Mouse (Mus musculus) limb, embryonic 11.5 days (tissue): Measurements from ENCODE around the gene Apof. TPM values are rescaled to one million over a fixed set of nuclear protein-coding genes. Genes with fewer than 3 reads are reported as not detected.

Experiments used
- ATAC-seq: fragments of 200-750 bp; cut with Nextera tagmentation; 2 replicates; pipeline ENCODE4 v1.8.0; 2017; ENCODE audit warnings: low read depth; ENCODE audit not compliant: insufficient number of reproducible peaks, low FRiP score, low TSS enrichment
- DNase-seq: peaks from one replicate; pipeline ENCODE4 v3.0.0-alpha.2; 2015; ENCODE audit warnings: low spot score
- H3K27ac ChIP-seq: fragments of 300-500 bp; sonication (generic); replicated peaks from 2 replicates; pipeline ENCODE4 v1.5.1; 2014; ENCODE audit warnings: low read depth, mild to moderate bottlenecking, low read length
- H3K27me3 ChIP-seq: fragments of 300-500 bp; sonication (generic); 2 replicates; pipeline ENCODE4 v1.6.1; 2014; ENCODE audit warnings: mild to moderate bottlenecking, low read length, mixed read lengths; ENCODE audit not compliant: control insufficient read depth, insufficient read depth
- H3K36me3 ChIP-seq: fragments of 300-500 bp; sonication (generic); 2 replicates; pipeline ENCODE4 v1.6.1; 2014; ENCODE audit warnings: mild to moderate bottlenecking, low read length, moderate library complexity, mixed read lengths; ENCODE audit not compliant: control insufficient read depth, insufficient read depth
- H3K4me1 ChIP-seq: fragments of 300-500 bp; sonication (generic); 2 replicates; pipeline ENCODE4 v1.6.1; 2014; ENCODE audit warnings: low read length, mixed read lengths; ENCODE audit not compliant: control insufficient read depth, insufficient read depth
- H3K4me2 ChIP-seq: fragments of 300-500 bp; sonication (generic); 2 replicates; pipeline ENCODE4 v1.6.1; 2014; ENCODE audit warnings: low read depth, mild to moderate bottlenecking, moderate library complexity; ENCODE audit not compliant: severe bottlenecking
- H3K4me3 ChIP-seq: fragments of 300-500 bp; sonication (generic); 2 replicates; pipeline ENCODE4 v1.5.1; 2014; ENCODE audit warnings: low read depth, low read length
- H3K9ac ChIP-seq: fragments of 300-500 bp; sonication (generic); 2 replicates; pipeline ENCODE4 v1.6.1; 2014; ENCODE audit warnings: mild to moderate bottlenecking, low read length
- H3K9me3 ChIP-seq: fragments of 300-500 bp; sonication (generic); 2 replicates; pipeline ENCODE4 v1.6.1; 2016; ENCODE audit warnings: low read length; ENCODE audit not compliant: control insufficient read depth
- WGBS: fragments of 180-500 bp; shearing (Covaris S2); extraction: QIAGEN DNeasy Blood & Tissue Kit; methylation state at CpG from one replicate; pipeline ENCODE4 v1.1.7; 2014; 5-methylcytosine and 5-hydroxymethylcytosine counted together
- polyA plus RNA-seq: library from polyadenylated mRNA; unstranded; fragments of >200 nt; fragmentation: Nextera tagmentation; extraction: Ambion mirVana; gene quantifications from 2 replicates; pipeline ENCODE4 v1.2.1, GENCODE M21; 2014

Gene Apof
- polyA plus RNA-seq, 1 experiment from 2014 or later, result not detected

- no peaks in the 10 kb centered on the region for H3K4me1 ChIP-seq
- no peaks in the 10 kb centered on the region for H3K9me3 ChIP-seq
- ATAC-seq (no peak), DNase-seq (no peak)
- H3K9ac ChIP-seq, result no peak overlapping the region
- WGBS, result 86% methylated on average over 11 of the region's 11 CpGs
- no peak overlapping the region for H3K27ac ChIP-seq
- H3K36me3 ChIP-seq, result no peaks in the 10 kb centered on the region
- H3K4me3 ChIP-seq, result no peak overlapping the region
- H3K27me3 ChIP-seq, result no peaks in the 10 kb centered on the region
- no peak overlapping the region for H3K4me2 ChIP-seq
Observed at GRCm38 (mm10) chr10:128297622-128298021, 29.2 kb downstream of the Apof start.

- ATAC-seq, result no peak
- H3K36me3 ChIP-seq, result no peaks in the 10 kb centered on the region
- no peak for DNase-seq
- 81% methylated on average over 6 of the region's 6 CpGs for WGBS
- H3K27me3 ChIP-seq, result no peaks in the 10 kb centered on the region
- H3K9ac ChIP-seq, result no peak overlapping the region
- H3K27ac ChIP-seq, result no peak overlapping the region
- no peak overlapping the region for H3K4me3 ChIP-seq
- H3K4me2 ChIP-seq, result no peak overlapping the region
- H3K9me3 ChIP-seq, result no peaks in the 10 kb centered on the region
- H3K4me1 ChIP-seq, result no peaks in the 10 kb centered on the region
Observed at GRCm38 (mm10) chr10:128298243-128298642, 29.8 kb downstream of the Apof start.

- Histone ChIP-seq H3K4me3 (no peak within 1 kb of the TSS), H3K4me2 (no peak within 1 kb of the TSS), H3K27ac (no peak within 1 kb of the TSS), H3K27me3 (no peaks in the 10 kb centered on the region), H3K9ac (no peak within 1 kb of the TSS), H3K36me3 (no peaks in the 10 kb centered on the region), H3K9me3 (no peaks in the 10 kb centered on the region), H3K4me1 (peaks cover under 1% of the 10 kb centered on the region)
- WGBS, result 87% methylated on average over 11 of the region's 11 CpGs
- no peak for ATAC-seq
- no peak for DNase-seq
Observed at GRCm38 (mm10) chr10:128298702-128299171, 30.3 kb downstream of the Apof start, which contains the start of gene Il23a. Il23a (minus strand) TSS chr10:128298752.

GRCm38 (mm10) chr10:128302357-128302756 is 33.9 kb downstream of the Apof start:
- H3K4me2 ChIP-seq, result peak overlapping the region; percentile 85
- ATAC-seq (no peak), DNase-seq (no peak)
- no peaks in the 10 kb centered on the region for H3K36me3 ChIP-seq
- no peaks in the 10 kb centered on the region for H3K27me3 ChIP-seq
- peak overlapping the region; percentile 60 for H3K4me3 ChIP-seq
- no peaks in the 10 kb centered on the region for H3K9me3 ChIP-seq
- 46% methylated on average over 3 of the region's 3 CpGs for WGBS
- peak overlapping the region; percentile 91 for H3K9ac ChIP-seq
- peak overlapping the region; percentile 89 for H3K27ac ChIP-seq
- H3K4me1 ChIP-seq, result peaks cover 3% of the 10 kb centered on the region

- WGBS, result under 1% methylated on average over 9 of the region's 9 CpGs
- Histone ChIP-seq H3K27me3 (no peaks in the 10 kb centered on the region), H3K4me3 (peak overlapping the region; percentile 60), H3K36me3 (no peaks in the 10 kb centered on the region), H3K4me1 (peaks cover 3% of the 10 kb centered on the region), H3K9ac (peak overlapping the region; percentile 91), H3K9me3 (no peaks in the 10 kb centered on the region), H3K4me2 (peak overlapping the region; percentile 85), H3K27ac (peak overlapping the region; percentile 89)
- no peak for DNase-seq
- peak; percentile 42 for ATAC-seq
Observed at GRCm38 (mm10) chr10:128302785-128303125, 34.3 kb downstream of the Apof start.

GRCm38 (mm10) chr10:128303126-128304021 is 34.9 kb downstream of the Apof start, which contains the start of gene Pan2:
Pan2 (plus strand) TSS chr10:128303335.
- peak within 1 kb of the TSS; percentile 60 for H3K4me3 ChIP-seq
- H3K27ac ChIP-seq, result peak within 1 kb of the TSS; percentile 89
- H3K4me1 ChIP-seq, result peaks cover 3% of the 10 kb centered on the region
- no peaks in the 10 kb centered on the region for H3K27me3 ChIP-seq
- H3K4me2 ChIP-seq, result peak within 1 kb of the TSS; percentile 85
- DNase-seq (peak; percentile 100), ATAC-seq (peak; percentile 99)
- H3K9me3 ChIP-seq, result no peaks in the 10 kb centered on the region
- H3K36me3 ChIP-seq, result no peaks in the 10 kb centered on the region; the same call in 1 of the 2 replicates
- WGBS, result 3% methylated on average over 37 of the region's 37 CpGs
- peak within 1 kb of the TSS; percentile 91 for H3K9ac ChIP-seq

- no peak overlapping the region for H3K9ac ChIP-seq
- 90% methylated on average over 7 of the region's 7 CpGs for WGBS
- H3K4me3 ChIP-seq, result no peak overlapping the region
- DNase-seq (no peak), ATAC-seq (no peak)
- H3K36me3 ChIP-seq, result peaks cover 11% of the 10 kb centered on the region; the same call in 1 of the 2 replicates
- H3K27ac ChIP-seq, result no peak overlapping the region
- no peaks in the 10 kb centered on the region for H3K4me1 ChIP-seq
- H3K4me2 ChIP-seq, result no peak overlapping the region
- no peaks in the 10 kb centered on the region for H3K27me3 ChIP-seq
- H3K9me3 ChIP-seq, result no peaks in the 10 kb centered on the region
Observed at GRCm38 (mm10) chr10:128309654-128310053, 41.2 kb downstream of the Apof start.

GRCm38 (mm10) chr10:128310177-128310576 is 41.7 kb downstream of the Apof start:
- no peak overlapping the region for H3K9ac ChIP-seq
- 86% methylated on average over 11 of the region's 11 CpGs for WGBS
- H3K36me3 ChIP-seq, result peaks cover 14% of the 10 kb centered on the region; the same call in 1 of the 2 replicates
- no peaks in the 10 kb centered on the region for H3K4me1 ChIP-seq
- ATAC-seq (no peak), DNase-seq (no peak)
- no peaks in the 10 kb centered on the region for H3K27me3 ChIP-seq
- H3K4me2 ChIP-seq, result no peak overlapping the region
- H3K27ac ChIP-seq, result no peak overlapping the region
- no peaks in the 10 kb centered on the region for H3K9me3 ChIP-seq
- H3K4me3 ChIP-seq, result no peak overlapping the region
